Mouse (Mus musculus) embryonic fibroblast, embryonic 13.5 days (primary cell): Measurements from ENCODE around the gene Micu2. TPM values are rescaled to one million over a fixed set of nuclear protein-coding genes. Genes with fewer than 3 reads are reported as not detected.
"Not testable (repeated sequence)": the region's sequence is repeated elsewhere in the genome, so short reads cannot be mapped to it uniquely, and the experiment has no call there.

ENCODE experiments used
- H3K27ac ChIP-seq: 2 replicates; pipeline ENCODE4 v1.5.1; 2012; ENCODE audit warnings: low read length, control low read depth, inconsistent platforms; ENCODE audit not compliant: insufficient read depth
- H3K4me1 ChIP-seq: 2 replicates; pipeline ENCODE4 v1.6.1; 2011; ENCODE audit warnings: low read length; ENCODE audit not compliant: control insufficient read depth, insufficient read depth
- H3K4me3 ChIP-seq: 2 replicates; pipeline ENCODE4 v1.5.1; 2011; ENCODE audit warnings: mild to moderate bottlenecking, control low read depth, low read length; ENCODE audit not compliant: insufficient read depth
- CTCF ChIP-seq: IDR thresholded peaks from 2 replicates; pipeline ENCODE4 v1.5.1; 2011; ENCODE audit warnings: mild to moderate bottlenecking, control low read depth, low read length, moderate library complexity, borderline replicate concordance; ENCODE audit not compliant: insufficient read depth
- POLR2A ChIP-seq: IDR thresholded peaks from 2 replicates; pipeline ENCODE4 v1.6.1; 2011; ENCODE audit warnings: low read depth, mild to moderate bottlenecking, control low read depth, low read length, moderate library complexity
- polyA plus RNA-seq: library from polyadenylated mRNA; stranded (reverse); fragments of >200 nt; gene quantifications from 2 replicates; pipeline ENCODE4 v1.2.4, GENCODE M21; 2011; ENCODE audit warnings: low read depth; ENCODE audit not compliant: missing spikeins, insufficient read length

Micu2 gene
- polyA plus RNA-seq, 1 experiment: 91.3 TPM

GRCm38 (mm10) chr14:57896882-57897281 is 102.2 kb downstream of the Micu2 start:
- TF ChIP-seq POLR2A (no peak), CTCF (no peak)
- Histone ChIP-seq H3K4me1 (peaks cover 2% of the 10 kb centered on the region), H3K4me3 (no peak overlapping the region), H3K27ac (no peak overlapping the region)

- not testable (repeated sequence) for H3K27ac ChIP-seq, H3K4me1 ChIP-seq, H3K4me3 ChIP-seq
Observed at GRCm38 (mm10) chr14:57896088-57896871, 102.8 kb downstream of the Micu2 start.

- TF ChIP-seq CTCF: no peak
- no peak for TF ChIP-seq POLR2A
- H3K27ac ChIP-seq: peak overlapping the region; percentile 81
- H3K4me1 ChIP-seq: peaks cover 2% of the 10 kb centered on the region
- H3K4me3 ChIP-seq: no peak overlapping the region
Observed at GRCm38 (mm10) chr14:57894346-57894745, 104.7 kb downstream of the Micu2 start.

- TF ChIP-seq POLR2A (no peak), CTCF (no peak)
- Histone ChIP-seq H3K4me1 (peaks cover 6% of the 10 kb centered on the region), H3K27ac (no peak overlapping the region), H3K4me3 (no peak overlapping the region)
Observed at GRCm38 (mm10) chr14:57892961-57893360, 106.1 kb downstream of the Micu2 start.

GRCm38 (mm10) chr14:57890011-57890842 is 108.8 kb downstream of the Micu2 start, which contains the start of gene Zdhhc20:
Zdhhc20 (minus strand) TSS chr14:57890276.
- H3K4me1 ChIP-seq: peaks cover 7% of the 10 kb centered on the region
- TF ChIP-seq POLR2A (peak; percentile 91), CTCF (no peak)
- H3K4me3 ChIP-seq: peak within 1 kb of the TSS; percentile 94
- peak within 1 kb of the TSS; percentile 44 for H3K27ac ChIP-seq

- H3K27ac ChIP-seq: peak overlapping the region; percentile 44
- H3K4me1 ChIP-seq: peaks cover 7% of the 10 kb centered on the region
- peak overlapping the region; percentile 94 for H3K4me3 ChIP-seq
- no peak for TF ChIP-seq CTCF
- TF ChIP-seq POLR2A: peak; percentile 45; the same call in 1 of the 2 replicates
Observed at GRCm38 (mm10) chr14:57889541-57890010, 109.5 kb downstream of the Micu2 start.

- no peak overlapping the region for H3K27ac ChIP-seq
- H3K4me1 ChIP-seq: peaks cover 6% of the 10 kb centered on the region
- TF ChIP-seq CTCF: no peak
- no peak for TF ChIP-seq POLR2A
- H3K4me3 ChIP-seq: no peak overlapping the region
Observed at GRCm38 (mm10) chr14:57887171-57887570, 111.9 kb downstream of the Micu2 start.

- Histone ChIP-seq H3K4me3 (no peak overlapping the region), H3K4me1 (peaks cover 6% of the 10 kb centered on the region), H3K27ac (no peak overlapping the region)
- TF ChIP-seq POLR2A (no peak), CTCF (no peak)
Observed at GRCm38 (mm10) chr14:57886032-57886431, 113.0 kb downstream of the Micu2 start.

GRCm38 (mm10) chr14:57883341-57883740 is 115.7 kb downstream of the Micu2 start:
- TF ChIP-seq CTCF (no peak), POLR2A (no peak)
- Histone ChIP-seq H3K4me3 (no peak overlapping the region), H3K4me1 (peaks cover 6% of the 10 kb centered on the region), H3K27ac (no peak overlapping the region)

GRCm38 (mm10) chr14:57882720-57883119 is 116.3 kb downstream of the Micu2 start:
- H3K27ac ChIP-seq: peak overlapping the region; percentile 65
- no peak overlapping the region for H3K4me3 ChIP-seq
- H3K4me1 ChIP-seq: peaks cover 2% of the 10 kb centered on the region; the same call in 1 of the 2 replicates
- no peak for TF ChIP-seq CTCF
- no peak for TF ChIP-seq POLR2A
